In genomic region chr6:31201375-31201972, GRCm38 (mm10) we compare ENCODE assay signal across 17 mouse cellular contexts.
"Had no signal": no experiment of that assay in that cellular context is flagged by ENCODE, and none has a peak within 500 bp of the region (broad histone marks: within the 10 kb centered on the region; RNA-seq: fewer than 3 reads in every experiment).

No protein-coding gene starts in this region.

- DNase-seq: kidney, adult 8-10 months; kidney, postnatal 10 days; kidney, postnatal 36 days; layer of hippocampus, postnatal 36 days; liver, embryonic 13.5 days; lung, embryonic 14.5 days; right cerebral cortex, postnatal 14 days; spleen, adult 18-20 months; thymus, postnatal 25 days had no signal

- H3K9ac ChIP-seq: kidney, embryonic 15.5 days; liver, embryonic 13.5 days; lung, embryonic 14.5 days; midbrain, embryonic 13.5 days had no signal

- H3K4me1 ChIP-seq: kidney, embryonic 15.5 days; liver, embryonic 13.5 days; midbrain, embryonic 10.5 days; midbrain, embryonic 13.5 days had no signal

- H3K36me3 ChIP-seq: kidney, embryonic 15.5 days; liver, embryonic 13.5 days; midbrain, embryonic 10.5 days; midbrain, embryonic 13.5 days had no signal

- H3K4me2 ChIP-seq: kidney, embryonic 15.5 days; liver, embryonic 13.5 days; lung, embryonic 14.5 days; midbrain, embryonic 13.5 days had no signal

- H3K4me3 ChIP-seq: kidney, embryonic 15.5 days; left cerebral cortex, adult 2 months; liver, embryonic 13.5 days; megakaryocyte, embryonic 14.5 days; midbrain, embryonic 10.5 days; midbrain, embryonic 13.5 days had no signal

- H3K27ac ChIP-seq: kidney, embryonic 15.5 days; left cerebral cortex, adult 2 months; liver, embryonic 13.5 days; macrophage; midbrain, embryonic 10.5 days; midbrain, embryonic 13.5 days had no signal

- H3K9me3 ChIP-seq: kidney, embryonic 15.5 days; liver, embryonic 13.5 days; megakaryocyte, embryonic 14.5 days; midbrain, embryonic 10.5 days; midbrain, embryonic 13.5 days had no signal

- H3K27me3 ChIP-seq: kidney, embryonic 15.5 days; liver, embryonic 13.5 days; megakaryocyte, embryonic 14.5 days; midbrain, embryonic 13.5 days had no signal

- ATAC-seq: lung, postnatal 0 days; midbrain, embryonic 13.5 days; midbrain, embryonic 16.5 days had no signal
